Mouse (Mus musculus) hindbrain, embryonic 14.5 days (tissue): ENCODE measurements around the gene Ptprn2. TPM values are rescaled to one million over a fixed set of nuclear protein-coding genes. Genes with fewer than 3 reads are reported as not detected.
A peak's percentile ranks its signal among the peaks of the same experiment; 100 is the strongest.

Source experiments
- ATAC-seq: fragments of 200-750 bp; cut with Nextera tagmentation; 2 replicates; pipeline ENCODE4 v1.8.0; 2017; ENCODE audit warnings: moderate number of reproducible peaks, mild to moderate bottlenecking, moderate TSS enrichment, moderate library complexity; ENCODE audit not compliant: low FRiP score
- DNase-seq: peaks from one replicate; pipeline ENCODE4 v3.0.0-alpha.2; 2015; ENCODE audit warnings: low spot score
- H3K27ac ChIP-seq: fragments of 300-500 bp; sonication (generic); 2 replicates; pipeline ENCODE4 v1.5.1; 2014; ENCODE audit warnings: mild to moderate bottlenecking, moderate library complexity
- H3K27me3 ChIP-seq: fragments of 300-500 bp; sonication (generic); 2 replicates; pipeline ENCODE4 v1.6.1; 2014; ENCODE audit warnings: mild to moderate bottlenecking, low read length, mixed read lengths; ENCODE audit not compliant: control insufficient read depth, insufficient read depth
- H3K36me3 ChIP-seq: fragments of 300-500 bp; sonication (generic); replicated peaks from 2 replicates; pipeline ENCODE4 v1.6.1; 2014; ENCODE audit not compliant: control insufficient read depth, insufficient read depth
- H3K4me1 ChIP-seq: fragments of 300-500 bp; sonication (generic); replicated peaks from 2 replicates; pipeline ENCODE4 v1.6.1; 2014; ENCODE audit warnings: antibody characterized with exemption, low read length, mixed read lengths; ENCODE audit not compliant: control insufficient read depth, insufficient read depth
- H3K4me2 ChIP-seq: fragments of 300-500 bp; sonication (generic); replicated peaks from 2 replicates; pipeline ENCODE4 v1.6.1; 2014; ENCODE audit warnings: mild to moderate bottlenecking, moderate library complexity
- H3K4me3 ChIP-seq: fragments of 300-500 bp; sonication (generic); replicated peaks from 2 replicates; pipeline ENCODE4 v1.5.1; 2014; ENCODE audit warnings: mild to moderate bottlenecking, low read length
- H3K9ac ChIP-seq: fragments of 300-500 bp; sonication (generic); 2 replicates; pipeline ENCODE4 v1.6.1; 2014
- H3K9me3 ChIP-seq: fragments of 300-500 bp; sonication (generic); 2 replicates; pipeline ENCODE4 v1.6.1; 2016; ENCODE audit warnings: low read length; ENCODE audit not compliant: control insufficient read depth
- WGBS: fragments of 180-500 bp; shearing (Covaris S2); extraction: QIAGEN DNeasy Blood & Tissue Kit; methylation state at CpG from one replicate; pipeline ENCODE4 v1.1.7; 2014; 5-methylcytosine and 5-hydroxymethylcytosine counted together
- polyA plus RNA-seq: library from polyadenylated mRNA; unstranded; fragments of >200 nt; fragmentation: Nextera tagmentation; extraction: Ambion mirVana; gene quantifications from 2 replicates; pipeline ENCODE4 v1.2.1, GENCODE M21; 2014

Gene Ptprn2
- polyA plus RNA-seq, 1 experiment from 2014 or later, result 17.5 TPM

DNA sequence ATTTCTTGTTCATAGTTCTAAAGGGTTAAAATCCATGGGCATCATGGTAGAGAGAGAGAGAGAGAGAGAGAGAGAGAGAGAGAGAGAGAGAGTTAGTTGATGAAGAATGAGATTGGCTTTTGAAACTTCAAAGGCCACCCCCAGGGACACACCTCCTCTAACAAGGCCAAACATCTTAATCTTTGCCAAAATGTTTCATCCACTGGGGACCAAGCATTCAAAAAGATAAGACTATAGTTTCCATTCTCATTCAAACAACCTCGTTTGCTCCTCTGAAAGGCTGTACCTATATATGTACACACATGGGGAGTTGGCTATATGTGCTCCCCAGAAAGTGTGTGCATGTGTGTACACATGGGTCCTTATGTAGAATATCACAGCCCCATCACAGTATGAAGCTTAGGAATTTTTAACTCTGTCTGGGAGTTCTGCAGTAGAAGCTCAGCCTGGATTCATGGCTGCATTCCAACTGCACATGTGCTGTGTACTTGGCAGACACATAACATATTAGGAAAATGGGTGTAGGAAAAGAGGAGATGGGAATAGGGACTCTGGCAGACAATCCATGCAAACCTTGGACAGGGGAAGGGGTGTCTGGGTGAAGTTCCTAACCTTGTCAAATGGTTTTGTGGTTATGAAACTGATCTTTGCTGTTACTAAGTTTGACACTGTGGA lies 600.3 kb downstream of the Ptprn2 start:
- H3K4me1 ChIP-seq, result 0 out of 2 replicates have a peak, but pooled peaks cover 6% of the 10 kb centered on the region
- ATAC-seq, result no peak
- H3K27ac ChIP-seq, result no peak overlapping the region
- no peaks in the 10 kb centered on the region for H3K36me3 ChIP-seq
- peak; percentile 57 for DNase-seq
- H3K4me2 ChIP-seq, result no peak overlapping the region
- no peak overlapping the region for H3K9ac ChIP-seq
- no peak overlapping the region for H3K4me3 ChIP-seq
- H3K9me3 ChIP-seq, result no peaks in the 10 kb centered on the region
- H3K27me3 ChIP-seq, result no peaks in the 10 kb centered on the region
- 66% methylated on average over 1 of the region's 1 CpGs for WGBS

DNA sequence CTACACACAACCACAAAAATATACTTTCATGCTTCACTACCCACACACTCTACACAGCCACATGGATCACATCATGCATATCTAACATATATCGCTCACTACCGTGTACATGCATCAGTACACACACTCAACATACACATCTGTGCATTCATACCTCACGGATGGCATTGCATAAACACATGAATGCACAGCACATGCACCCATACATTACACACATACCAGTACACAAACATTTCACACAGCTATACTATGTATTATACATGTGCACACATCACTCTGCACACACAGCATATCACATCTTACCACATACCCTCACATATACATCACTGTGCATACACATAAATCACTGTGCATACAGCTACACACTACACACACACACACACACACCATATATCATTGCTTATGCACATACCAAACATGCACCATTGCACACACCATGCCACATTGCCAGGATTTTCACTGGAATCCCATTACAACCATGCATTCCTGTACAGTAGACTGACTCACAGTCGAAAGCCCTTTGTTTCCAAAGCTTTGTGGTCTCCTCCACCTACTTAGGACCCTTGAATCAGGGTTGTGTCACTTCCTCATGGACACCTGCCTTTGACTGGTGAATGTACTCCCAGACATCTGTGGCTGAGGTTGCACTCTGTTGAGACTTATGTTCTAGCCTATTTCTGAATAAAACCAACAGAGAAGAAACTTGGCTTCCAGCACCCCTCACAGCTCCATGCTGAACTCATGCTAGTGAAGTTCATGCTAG lies 607.0 kb downstream of the Ptprn2 start:
- no peak overlapping the region for H3K4me3 ChIP-seq
- H3K4me1 ChIP-seq, result no peaks in the 10 kb centered on the region
- no peak for DNase-seq
- peaks cover 3% of the 10 kb centered on the region; the same call in 1 of the 2 replicates for H3K27me3 ChIP-seq
- H3K36me3 ChIP-seq, result no peaks in the 10 kb centered on the region
- no peak for ATAC-seq
- no peak overlapping the region for H3K9ac ChIP-seq
- H3K9me3 ChIP-seq, result no peaks in the 10 kb centered on the region
- H3K27ac ChIP-seq, result no peak overlapping the region
- WGBS, result 89% methylated on average over 4 of the region's 4 CpGs
- H3K4me2 ChIP-seq, result no peak overlapping the region

- Histone ChIP-seq H3K9me3 (no peaks in the 10 kb centered on the region), H3K27ac (no peak overlapping the region), H3K27me3 (peaks cover 19% of the 10 kb centered on the region), H3K36me3 (no peaks in the 10 kb centered on the region), H3K4me3 (no peak overlapping the region), H3K4me2 (no peak overlapping the region), H3K9ac (no peak overlapping the region), H3K4me1 (0 out of 2 replicates have a peak, but pooled peaks cover 2% of the 10 kb centered on the region)
- ATAC-seq, result no peak
- 64% methylated on average over 6 of the region's 6 CpGs for WGBS
- DNase-seq, result no peak
Measured at GRCm38 (mm10) chr12:117095941-117096340, 610.4 kb downstream of the Ptprn2 start.

DNA sequence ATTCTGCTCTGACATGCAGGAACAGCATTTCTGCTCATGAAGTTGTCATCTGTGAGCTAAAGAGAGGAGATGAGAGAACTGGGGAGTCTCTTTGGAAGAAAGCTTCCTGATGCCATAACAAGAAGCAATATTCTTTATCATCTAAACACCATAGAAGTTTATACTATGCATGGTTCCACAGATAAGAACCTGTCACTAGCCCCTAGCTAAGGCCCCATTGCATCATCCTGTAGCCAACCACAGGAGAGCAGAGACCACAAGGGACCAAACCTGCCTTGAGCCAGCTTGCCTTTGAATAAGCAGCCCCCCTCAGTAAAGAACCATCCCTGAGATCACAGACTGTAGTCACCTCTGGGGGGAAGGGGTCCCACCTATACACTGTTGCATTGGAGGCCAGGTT lies 612.8 kb downstream of the Ptprn2 start:
- no peak overlapping the region for H3K4me3 ChIP-seq
- H3K27ac ChIP-seq, result no peak overlapping the region
- 0 out of 2 replicates have a peak, but pooled peaks cover 2% of the 10 kb centered on the region for H3K4me1 ChIP-seq
- H3K9ac ChIP-seq, result no peak overlapping the region
- H3K27me3 ChIP-seq, result peaks cover 35% of the 10 kb centered on the region
- ATAC-seq, result no peak
- DNase-seq, result no peak
- H3K36me3 ChIP-seq, result no peaks in the 10 kb centered on the region
- H3K9me3 ChIP-seq, result no peaks in the 10 kb centered on the region
- H3K4me2 ChIP-seq, result no peak overlapping the region

DNA sequence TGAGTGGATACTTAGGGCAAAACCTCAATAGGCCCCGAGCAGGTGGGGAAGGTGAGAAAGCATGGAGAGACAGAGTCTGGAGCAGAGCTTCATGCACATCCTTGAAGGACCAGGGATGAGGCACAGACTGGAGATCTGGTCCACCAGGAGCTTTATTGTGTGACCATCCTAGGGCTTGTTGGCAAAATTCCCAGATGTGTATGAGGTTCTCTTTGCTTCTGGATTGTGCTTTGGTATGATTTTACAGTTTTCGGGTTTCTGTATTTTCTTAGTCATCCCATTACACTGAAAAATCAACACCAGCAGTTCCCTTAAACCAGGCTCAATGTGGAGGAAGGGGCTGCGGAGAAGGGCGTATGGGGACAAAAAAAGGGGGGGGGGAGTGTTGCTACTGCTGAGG lies 621.2 kb downstream of the Ptprn2 start:
- Histone ChIP-seq H3K4me3 (no peak overlapping the region), H3K27ac (peak overlapping the region; percentile 86), H3K9ac (peak overlapping the region; percentile 28; the same call in 1 of the 2 replicates), H3K36me3 (no peaks in the 10 kb centered on the region), H3K9me3 (no peaks in the 10 kb centered on the region), H3K27me3 (peaks cover 51% of the 10 kb centered on the region), H3K4me1 (peaks cover 22% of the 10 kb centered on the region), H3K4me2 (peak overlapping the region; percentile 38)
- ATAC-seq (peak; percentile 5; the same call in 1 of the 2 replicates), DNase-seq (peak; percentile 43)
- WGBS, result 19% methylated on average over 4 of the region's 4 CpGs

GRCm38 (mm10) chr12:117107143-117107616 lies 621.7 kb downstream of the Ptprn2 start:
- DNase-seq, result peak; percentile 77
- peak overlapping the region; percentile 86 for H3K27ac ChIP-seq
- peak overlapping the region; percentile 28; the same call in 1 of the 2 replicates for H3K9ac ChIP-seq
- H3K27me3 ChIP-seq, result peaks cover 55% of the 10 kb centered on the region
- peak; percentile 95 for ATAC-seq
- H3K9me3 ChIP-seq, result no peaks in the 10 kb centered on the region
- no peak overlapping the region for H3K4me3 ChIP-seq
- H3K36me3 ChIP-seq, result no peaks in the 10 kb centered on the region
- peak overlapping the region; percentile 38 for H3K4me2 ChIP-seq
- H3K4me1 ChIP-seq, result peaks cover 22% of the 10 kb centered on the region
- WGBS, result 5% methylated on average over 16 of the region's 16 CpGs

GRCm38 (mm10) chr12:117115254-117115865 lies 629.8 kb downstream of the Ptprn2 start:
- Histone ChIP-seq H3K4me3 (no peak overlapping the region), H3K9ac (peak overlapping the region; percentile 10; the same call in 1 of the 2 replicates), H3K27ac (peak overlapping the region; percentile 80), H3K36me3 (no peaks in the 10 kb centered on the region), H3K4me1 (peaks cover 11% of the 10 kb centered on the region; the same call in 1 of the 2 replicates), H3K27me3 (peaks cover 22% of the 10 kb centered on the region; the same call in 1 of the 2 replicates), H3K9me3 (no peaks in the 10 kb centered on the region), H3K4me2 (no peak overlapping the region)
- ATAC-seq (peak; percentile 64; the same call in 1 of the 2 replicates), DNase-seq (no peak)
- WGBS, result 44% methylated on average over 10 of the region's 10 CpGs

DNA sequence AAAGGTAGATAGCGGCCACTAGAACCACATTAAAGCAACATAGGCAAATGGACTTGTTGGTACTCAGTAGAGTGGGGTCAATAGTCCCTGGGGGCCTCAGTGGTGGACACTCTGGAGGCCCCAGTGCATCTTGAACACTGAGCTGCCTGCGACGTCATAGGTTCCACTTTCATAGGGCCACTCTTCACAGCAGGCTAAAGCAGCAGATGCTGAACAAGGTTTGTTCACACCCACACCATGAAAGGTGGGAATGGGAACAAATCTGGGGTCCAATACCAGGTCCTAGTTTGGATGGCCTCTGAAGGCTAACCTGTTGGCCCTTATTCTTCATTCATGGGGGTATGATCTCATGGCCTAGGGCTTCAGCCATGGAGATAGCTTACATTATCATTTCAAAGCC lies 641.6 kb downstream of the Ptprn2 start:
- H3K9me3 ChIP-seq, result no peaks in the 10 kb centered on the region
- H3K27me3 ChIP-seq, result peaks cover 2% of the 10 kb centered on the region; the same call in 1 of the 2 replicates
- no peak overlapping the region for H3K9ac ChIP-seq
- DNase-seq (no peak), ATAC-seq (no peak)
- no peaks in the 10 kb centered on the region for H3K4me1 ChIP-seq
- no peaks in the 10 kb centered on the region for H3K36me3 ChIP-seq
- no peak overlapping the region for H3K4me3 ChIP-seq
- WGBS, result 96% methylated on average over 3 of the region's 3 CpGs
- H3K4me2 ChIP-seq, result no peak overlapping the region
- H3K27ac ChIP-seq, result no peak overlapping the region

GRCm38 (mm10) chr12:117127485-117127884 lies 642.0 kb downstream of the Ptprn2 start:
- Histone ChIP-seq H3K4me3 (no peak overlapping the region), H3K9me3 (no peaks in the 10 kb centered on the region), H3K4me2 (no peak overlapping the region), H3K9ac (no peak overlapping the region), H3K27me3 (peaks cover 2% of the 10 kb centered on the region; the same call in 1 of the 2 replicates), H3K27ac (no peak overlapping the region), H3K4me1 (no peaks in the 10 kb centered on the region), H3K36me3 (no peaks in the 10 kb centered on the region)
- DNase-seq (no peak), ATAC-seq (no peak)
- WGBS, result 82% methylated on average over 6 of the region's 6 CpGs
